Mouse (Mus musculus): Measurements from ENCODE around the gene Rrbp1.
A peak's percentile ranks its signal among the peaks of the same experiment; 100 is the strongest.

The Rrbp1 gene

DNA sequence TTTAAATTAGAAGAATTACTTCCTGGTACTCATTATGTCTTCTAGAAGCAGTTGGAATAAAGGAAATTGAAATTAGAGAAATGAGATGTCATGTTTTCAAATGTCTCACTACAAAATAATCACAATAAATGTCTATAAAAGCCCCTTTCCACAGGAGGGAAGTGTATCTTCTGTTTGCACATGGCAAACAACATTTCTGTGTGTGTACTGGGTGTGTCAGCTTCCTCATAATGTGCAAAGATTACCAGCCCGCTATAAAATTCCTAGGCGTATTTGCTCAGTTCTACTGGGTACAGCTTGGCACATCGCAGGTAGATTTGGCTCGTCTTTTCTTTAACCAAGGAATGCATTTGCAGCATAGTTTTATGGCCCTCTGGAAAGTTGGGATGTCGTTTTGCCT is 93.4 kb downstream of the Rrbp1 start:
- no peak for DNase-seq (ENCODE audit: low read depth, low spot score)

DNA sequence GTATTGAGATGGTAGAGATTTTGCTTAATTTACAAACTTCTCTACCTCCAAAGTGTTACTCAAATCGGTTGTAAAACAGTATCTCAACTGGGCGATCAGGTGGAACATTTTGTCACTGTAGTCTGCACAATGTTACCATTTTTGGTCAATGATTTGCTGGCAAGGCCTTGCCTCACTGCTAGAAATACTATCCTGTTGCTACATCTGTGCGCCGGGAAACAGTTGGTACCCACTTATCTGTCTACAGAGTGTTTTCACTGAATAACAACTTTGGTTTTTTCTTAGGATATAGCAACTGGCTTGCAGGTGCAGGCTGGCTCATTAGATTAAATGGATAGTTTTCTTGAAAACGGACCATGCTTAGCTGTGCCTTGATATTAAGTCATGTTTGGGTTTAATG is 94.8 kb downstream of the Rrbp1 start:
- DNase-seq (ENCODE audit: low read depth, low spot score): peak; percentile 63

DNA sequence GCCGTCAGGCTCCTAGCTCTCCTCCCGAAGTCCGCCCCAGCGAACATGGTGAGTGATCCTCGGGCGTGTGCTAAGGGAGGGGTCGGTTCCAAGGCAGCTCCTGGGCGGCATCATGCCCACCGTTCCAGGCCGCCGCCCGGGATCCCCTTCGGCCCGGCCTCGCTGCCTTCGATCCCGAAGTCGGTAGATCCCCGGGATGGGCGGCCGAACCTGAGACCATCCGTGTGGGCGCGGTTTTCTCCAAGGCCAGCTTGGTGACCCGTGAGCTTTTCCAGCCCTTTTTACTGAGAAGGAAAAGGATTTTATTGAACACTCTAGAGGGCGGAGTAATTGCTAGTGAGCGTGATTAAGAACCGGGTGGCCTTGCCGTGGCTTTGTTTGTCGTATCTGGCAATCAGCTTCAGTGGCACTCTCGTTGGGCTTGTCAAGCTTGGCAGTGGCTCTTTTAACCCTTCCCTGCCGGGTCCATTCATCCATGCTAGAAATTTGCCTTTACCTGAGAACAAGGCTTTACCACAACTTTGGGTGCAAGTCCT is 95.4 kb downstream of the Rrbp1 start:
- DNase-seq (ENCODE audit: low read depth, low spot score): peak; percentile 73

DNA sequence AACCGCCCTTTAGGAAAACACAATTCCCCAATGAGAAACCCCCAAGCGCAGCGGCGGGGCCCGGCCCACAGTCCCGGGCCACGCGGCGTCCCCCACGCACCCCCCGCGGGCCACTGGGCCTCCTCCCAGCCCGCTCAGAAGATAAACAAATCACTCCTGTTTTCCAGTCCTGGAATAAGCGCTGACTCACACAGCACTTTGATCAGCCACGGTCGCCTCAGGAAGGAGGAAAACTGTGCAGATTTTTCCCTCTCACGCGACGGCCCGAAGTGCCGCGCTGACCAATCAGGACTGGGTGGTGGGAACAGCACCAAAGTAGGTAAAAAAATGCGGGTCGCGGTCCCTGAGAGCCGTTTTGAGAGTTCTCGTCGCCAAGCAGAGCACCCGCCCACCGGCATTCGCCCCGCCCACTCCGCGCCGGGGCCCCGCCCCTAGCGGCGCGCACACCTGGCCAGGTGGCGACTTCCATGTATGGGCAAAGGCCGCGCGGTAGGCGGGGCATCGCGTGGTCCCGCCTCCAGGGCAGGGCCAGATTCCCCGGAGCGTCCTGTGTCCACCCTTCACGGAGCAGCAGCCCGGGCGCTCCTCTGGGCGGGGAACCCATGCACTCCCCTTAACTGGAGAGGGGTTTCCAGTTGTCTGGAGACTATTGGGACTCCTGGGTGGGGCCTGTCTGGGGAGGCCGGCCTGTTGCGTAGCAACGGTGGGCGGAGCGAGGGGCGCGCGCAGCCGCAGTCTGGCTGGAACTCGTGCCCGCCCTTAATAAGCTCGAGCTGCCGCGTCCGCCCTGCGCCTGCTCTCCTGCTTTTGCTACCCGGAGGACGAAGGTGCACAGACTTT is 96.1 kb downstream of the Rrbp1 start, which contains the start of gene Dstn:
Dstn (plus strand) TSS at position 561 of the 840 bp plus-strand sequence.
- peak; percentile 97 for DNase-seq (ENCODE audit: low read depth, low spot score)

DNA sequence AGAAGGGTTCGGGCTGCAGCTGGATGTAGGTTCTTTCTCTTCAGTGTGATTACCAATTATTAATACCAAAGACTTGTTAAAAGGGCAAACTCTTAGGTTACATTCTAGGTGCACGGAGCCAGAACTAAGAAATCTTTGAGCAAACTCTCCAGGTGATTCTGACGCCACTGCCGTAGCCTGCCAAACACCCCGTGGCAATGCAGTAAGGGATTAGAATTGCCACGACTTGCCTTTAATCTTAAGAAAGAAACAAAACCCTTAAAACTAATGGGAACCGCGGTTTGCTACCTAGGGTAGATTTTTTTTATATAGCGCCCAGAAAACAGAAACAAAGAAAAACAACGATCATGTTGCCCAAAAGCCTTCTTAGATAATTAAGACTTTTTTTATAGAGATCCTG is 96.8 kb downstream of the Rrbp1 start:
- no peak for DNase-seq (ENCODE audit: low read depth, low spot score)

DNA sequence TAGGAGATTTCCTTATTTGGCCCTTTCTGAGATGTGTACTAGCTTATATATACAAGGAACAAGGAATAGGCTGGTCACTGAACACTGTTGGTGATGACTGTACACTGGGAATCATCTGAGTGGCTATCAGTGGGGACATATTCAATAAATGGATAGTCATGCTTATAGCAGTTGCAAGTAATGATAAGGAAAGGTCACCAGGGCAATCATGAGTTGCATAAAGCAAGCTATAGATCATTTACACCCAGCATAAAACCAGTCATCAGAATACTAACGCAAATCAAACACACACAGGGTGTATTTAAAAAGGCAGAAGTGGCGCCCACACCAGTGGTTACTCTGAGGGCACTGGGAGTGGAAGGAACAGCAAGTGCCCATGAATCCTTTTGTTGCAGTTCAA is 98.9 kb downstream of the Rrbp1 start:
- DNase-seq (ENCODE audit: low read depth, low spot score): no peak

DNA sequence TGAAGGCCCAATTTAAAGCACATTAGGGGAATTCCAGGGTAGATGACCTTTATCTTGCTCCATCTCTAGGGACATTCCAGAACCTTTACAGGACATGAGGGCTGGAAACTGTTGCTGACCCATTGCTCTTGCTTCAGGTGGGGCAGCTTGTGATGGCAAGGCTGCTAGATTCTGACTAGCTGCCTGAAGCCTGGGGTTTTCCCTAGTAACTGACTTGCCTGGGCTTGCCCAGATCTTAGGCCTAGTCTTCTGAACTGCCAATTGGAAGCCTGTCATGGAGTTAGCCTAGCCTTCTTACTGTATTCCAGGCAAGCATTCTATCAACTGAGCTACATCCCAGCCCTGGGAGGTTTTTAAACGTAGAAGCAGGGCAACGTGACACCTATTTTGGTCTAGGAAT is 101.8 kb downstream of the Rrbp1 start:
- no peak for DNase-seq (ENCODE audit: low read depth, low spot score)

DNA sequence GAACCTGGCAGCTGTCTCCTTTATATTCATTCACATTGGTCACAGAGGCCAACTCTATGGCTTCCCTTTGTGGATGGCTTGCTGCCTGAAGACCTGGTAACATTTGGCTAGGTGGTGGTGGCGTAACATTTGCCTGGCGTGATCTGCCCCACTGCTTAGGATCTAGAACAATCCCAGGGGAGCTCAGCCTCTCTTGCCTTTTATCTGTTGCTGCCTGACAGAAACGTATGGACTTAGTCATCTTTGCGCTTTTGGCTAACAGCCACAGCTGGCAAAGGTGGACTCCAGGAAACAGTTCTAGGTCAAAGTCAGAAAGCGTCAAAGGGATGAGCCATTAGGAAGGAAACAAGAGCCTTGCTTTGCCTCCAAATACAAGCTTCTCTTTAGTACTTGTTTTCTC is 106.2 kb downstream of the Rrbp1 start:
- DNase-seq (ENCODE audit: low read depth, low spot score): peak; percentile 30

DNA sequence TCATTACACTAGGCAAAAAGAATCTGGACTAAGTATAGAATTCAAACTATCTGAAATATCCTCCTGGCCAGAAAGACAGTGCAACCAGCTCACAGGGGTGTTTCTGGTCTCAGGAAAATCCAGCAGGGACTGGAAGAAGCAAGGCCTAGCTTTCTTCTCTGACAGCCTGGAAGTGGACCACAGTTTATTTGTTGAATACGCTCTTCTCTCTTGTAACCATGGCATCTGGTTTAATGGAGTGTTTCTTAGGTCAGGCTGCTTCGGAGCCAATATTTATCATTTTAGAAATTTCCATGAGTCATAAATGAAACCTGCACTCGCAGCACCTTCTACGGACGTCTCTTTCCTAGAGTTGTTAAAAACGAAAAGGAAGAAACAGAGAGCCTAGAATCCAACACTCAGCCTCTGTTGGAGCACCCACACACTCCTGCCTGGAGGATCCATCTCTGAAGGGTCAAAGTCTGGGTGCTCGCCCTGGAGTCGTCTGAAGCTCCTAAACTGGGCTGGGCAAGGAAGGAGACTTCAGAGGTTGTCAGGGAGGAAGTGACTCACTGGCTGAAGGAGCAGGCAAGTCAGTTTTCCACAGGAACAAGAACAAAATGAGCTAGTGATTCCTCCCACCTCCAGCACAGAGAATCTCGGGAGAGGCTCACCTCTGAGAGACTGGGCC is 107.6 kb downstream of the Rrbp1 start:
- DNase-seq (ENCODE audit: low read depth, low spot score): peak; percentile 34

DNA sequence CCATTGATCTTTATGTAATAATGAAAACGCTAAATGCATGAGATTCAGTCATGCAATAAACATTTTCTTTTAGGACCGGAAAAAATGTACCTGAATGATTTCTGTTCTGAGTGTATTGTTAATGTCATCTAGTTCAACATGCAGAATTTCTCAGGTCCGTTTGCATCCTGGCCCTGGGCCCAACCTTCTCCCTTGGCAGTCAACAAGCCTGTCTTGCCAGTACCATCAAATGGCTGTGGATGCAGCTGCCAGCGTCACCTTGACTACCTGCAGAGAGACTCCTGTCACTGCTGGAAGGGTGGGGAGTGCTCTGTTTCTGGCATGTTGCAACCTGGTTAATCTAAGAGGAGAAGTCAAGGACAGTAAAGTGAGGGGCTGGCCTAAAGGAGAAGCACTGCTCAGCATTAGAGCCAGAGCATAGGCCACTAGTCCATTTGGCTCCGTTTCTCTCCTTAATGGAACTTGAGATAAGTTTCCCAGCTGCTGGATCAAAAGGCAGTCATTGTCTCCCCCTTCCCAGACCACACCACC is 110.2 kb downstream of the Rrbp1 start:
- peak; percentile 50 for DNase-seq (ENCODE audit: low read depth, low spot score)

DNA sequence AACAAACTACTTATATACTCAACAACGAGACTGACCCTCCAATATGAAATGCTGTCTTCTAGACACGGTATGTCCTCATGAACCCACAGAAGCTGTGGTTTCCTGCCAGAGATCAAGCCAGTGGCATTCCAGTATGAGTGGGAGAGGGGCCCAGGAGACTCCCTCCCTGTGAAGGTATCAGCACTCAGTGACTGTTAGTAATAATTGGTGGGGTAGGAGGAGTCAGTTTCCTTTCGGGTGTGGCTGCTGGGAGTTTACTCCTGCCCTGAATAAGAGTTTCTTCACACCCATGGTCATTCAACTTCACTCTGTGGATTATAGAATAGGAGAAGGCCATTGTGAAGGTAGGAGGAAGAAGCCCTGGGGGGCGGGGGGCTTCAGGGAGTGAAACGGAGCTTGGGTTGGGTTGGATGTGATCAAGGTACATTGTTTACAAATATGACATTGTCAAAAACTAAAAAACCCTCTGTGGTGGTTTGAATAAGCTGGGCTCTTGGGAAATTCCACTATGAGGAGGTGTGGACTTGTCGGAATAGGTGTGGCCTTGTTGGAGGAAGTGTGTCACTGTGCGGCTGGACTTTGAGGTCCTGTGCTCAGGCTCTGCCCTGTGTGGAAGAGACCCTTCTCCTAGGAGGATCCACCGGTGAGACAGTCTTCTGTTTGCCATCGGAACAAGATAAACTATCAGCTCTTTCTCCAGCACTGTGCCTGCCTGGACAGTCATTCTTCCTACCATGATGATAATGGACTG is 111.4 kb downstream of the Rrbp1 start:
- DNase-seq (ENCODE audit: low read depth, low spot score): no peak
